Mouse (Mus musculus): Measurements from ENCODE around the gene Slc1a2.

DNA sequence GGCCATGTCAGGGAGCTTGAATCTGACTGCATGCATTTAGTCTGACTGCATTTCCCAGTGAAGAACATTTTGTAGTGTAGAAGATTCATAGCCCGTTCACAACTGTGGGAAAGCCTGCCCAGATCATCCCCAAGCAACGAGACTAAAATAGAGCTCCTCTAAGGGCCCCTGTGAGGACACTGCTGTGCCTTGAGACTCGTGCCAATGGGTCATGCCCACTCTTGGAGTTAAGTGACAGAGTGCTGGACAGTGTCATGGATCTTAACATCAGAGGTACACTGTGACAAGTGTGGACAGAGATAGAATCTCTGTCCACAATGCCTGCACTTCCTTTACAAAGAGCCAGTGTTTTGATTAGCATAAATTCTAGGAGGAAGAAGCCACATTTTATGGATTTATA, 109.8 kb downstream of the Slc1a2 start:
- TF ChIP-seq CTCF (IDR thresholded peaks at IDR 0.05; ENCODE audit: extremely low read depth, insufficient read depth, insufficient read length, insufficient replicate concordance) (no peak), POLR2A (IDR thresholded peaks at IDR 0.05; ENCODE audit: low read depth, low read length) (no peak)
